Mouse (Mus musculus): ENCODE results near the gene Ifitm1. TPM values are rescaled to one million over a fixed set of nuclear protein-coding genes. Genes with fewer than 3 reads are reported as not detected.

Gene Ifitm1
- polyA plus RNA-seq (2021; fragmentation: Nextera tagmentation) = 6.8 and 8.0 TPM in 2 replicates
- long read RNA-seq, experiment 1, partial matches to known transcripts = 0 of 1 reads
- long read RNA-seq, experiment 1, other reads (novel, unspliced or antisense) = 0 of 1 reads
- long read RNA-seq, experiment 2, partial matches to known transcripts = 0 of 3 reads
- long read RNA-seq, experiment 2, other reads (novel, unspliced or antisense) = 0 of 3 reads

GRCm38 (mm10) chr7:140966921-140967320 is at the start of gene Ifitm1:
Gene Ifitm1 (plus strand): TSS chr7:140967221.

GRCm38 (mm10) chr7:140920418-140921029 is 46.5 kb upstream of the Ifitm1 start, which contains the start of gene Nlrp6:
Gene Nlrp6 (plus strand): TSS chr7:140920902.

GRCm38 (mm10) chr7:140941222-140942051 is 25.6 kb upstream of the Ifitm1 start, which contains the start of gene Pgghg:
Gene Pgghg (plus strand): TSS chr7:140941391.

GRCm38 (mm10) chr7:140949824-140950530 is 17.0 kb upstream of the Ifitm1 start, which contains the start of gene Ifitm5:
Gene Ifitm5 (minus strand): TSS chr7:140950291.

GRCm38 (mm10) chr7:140955758-140956555 is 11.1 kb upstream of the Ifitm1 start, which contains the start of the genes Gm45717 and Ifitm2:
Gene Gm45717 (minus strand): TSS chr7:140955937.
Gene Ifitm2 (minus strand): TSS chr7:140955987.

GRCm38 (mm10) chr7:141010593-141010992 is 43.6 kb downstream of the Ifitm1 start, which contains the start of gene Ifitm3:
Gene Ifitm3 (minus strand): TSS chr7:141010770.

GRCm38 (mm10) chr7:141017824-141018223 is 50.8 kb downstream of the Ifitm1 start, which contains the start of gene Ifitm6:
Gene Ifitm6 (minus strand): TSS chr7:141017924.

Other genes starting within 250 kb of the Ifitm1 start
- 0.67 and 1.3 TPM in 2 replicates for gene Cyp2e1, start 203.5 kb upstream of the Ifitm1 start, polyA plus RNA-seq (2021; fragmentation: Nextera tagmentation)
- gene Syce1, start 179.4 kb upstream of the Ifitm1 start, polyA plus RNA-seq (2021; fragmentation: Nextera tagmentation) = 0.13 TPM in 1 of 2 replicates, not detected in the other
- 12.4 and 16.1 TPM in 2 replicates for gene Zfp941, start 145.0 kb upstream of the Ifitm1 start, polyA plus RNA-seq (2021; fragmentation: Nextera tagmentation)
- gene Urah, start 132.2 kb upstream of the Ifitm1 start, polyA plus RNA-seq (2021; fragmentation: Nextera tagmentation) = 5.4 and 7.9 TPM in 2 replicates
- gene Scgb1c1, start 121.7 kb upstream of the Ifitm1 start, polyA plus RNA-seq (2021; fragmentation: Nextera tagmentation) = not detected in 2 replicates
- 0.09 TPM in 1 of 2 replicates, not detected in the other for gene Odf3, start 119.4 kb upstream of the Ifitm1 start, polyA plus RNA-seq (2021; fragmentation: Nextera tagmentation)
- gene Gm45785, start 110.9 kb upstream of the Ifitm1 start, polyA plus RNA-seq (2021; fragmentation: Nextera tagmentation) = 0.92 TPM in 1 of 2 replicates, not detected in the other
- 48.8 and 56.4 TPM in 2 replicates for gene Ric8a, start 110.3 kb upstream of the Ifitm1 start, polyA plus RNA-seq (2021; fragmentation: Nextera tagmentation)
- 76.3 and 90.2 TPM in 2 replicates for gene Bet1l, start 109.6 kb upstream of the Ifitm1 start, polyA plus RNA-seq (2021; fragmentation: Nextera tagmentation)
- gene Psmd13, start 85.3 kb upstream of the Ifitm1 start, polyA plus RNA-seq (2021; fragmentation: Nextera tagmentation) = 90.3 and 118 TPM in 2 replicates
- 125 and 147 TPM in 2 replicates for gene Sirt3, start 84.9 kb upstream of the Ifitm1 start, polyA plus RNA-seq (2021; fragmentation: Nextera tagmentation)
- 1.3 and 2.4 TPM in 2 replicates for gene Cox8b, start 66.8 kb upstream of the Ifitm1 start, polyA plus RNA-seq (2021; fragmentation: Nextera tagmentation)
- 0.38 and 0.43 TPM in 2 replicates for gene Nlrp6, start 46.3 kb upstream of the Ifitm1 start, polyA plus RNA-seq (2021; fragmentation: Nextera tagmentation)
- gene Pgghg, start 25.8 kb upstream of the Ifitm1 start, polyA plus RNA-seq (2021; fragmentation: Nextera tagmentation) = 2.2 and 2.3 TPM in 2 replicates
- gene Ifitm5, start 16.9 kb upstream of the Ifitm1 start, polyA plus RNA-seq (2021; fragmentation: Nextera tagmentation) = not detected in 2 replicates
- gene Gm45717, start 11.3 kb upstream of the Ifitm1 start, polyA plus RNA-seq (2021; fragmentation: Nextera tagmentation) = not detected in 2 replicates
- 41.1 and 49.4 TPM in 2 replicates for gene Ifitm2, start 11.2 kb upstream of the Ifitm1 start, polyA plus RNA-seq (2021; fragmentation: Nextera tagmentation)
- gene Ifitm3, start 43.5 kb downstream of the Ifitm1 start, polyA plus RNA-seq (2021; fragmentation: Nextera tagmentation) = 54.3 and 69.5 TPM in 2 replicates
- 0.44 and 1.1 TPM in 2 replicates for gene Ifitm6, start 50.7 kb downstream of the Ifitm1 start, polyA plus RNA-seq (2021; fragmentation: Nextera tagmentation)
- not detected in 2 replicates for gene Gm17387, start 61.9 kb downstream of the Ifitm1 start, polyA plus RNA-seq (2021; fragmentation: Nextera tagmentation)
- 19.2 and 19.7 TPM in 2 replicates for gene B4galnt4, start 93.9 kb downstream of the Ifitm1 start, polyA plus RNA-seq (2021; fragmentation: Nextera tagmentation)
- gene Pkp3, start 111.0 kb downstream of the Ifitm1 start, polyA plus RNA-seq (2021; fragmentation: Nextera tagmentation) = 0.23 TPM in 1 of 2 replicates, not detected in the other
- gene Sigirr, start 133.4 kb downstream of the Ifitm1 start, polyA plus RNA-seq (2021; fragmentation: Nextera tagmentation) = 2.1 TPM in 2 replicates
- not detected in 2 replicates for gene Ano9, start 150.6 kb downstream of the Ifitm1 start, polyA plus RNA-seq (2021; fragmentation: Nextera tagmentation)
- gene Ptdss2, start 155.2 kb downstream of the Ifitm1 start, polyA plus RNA-seq (2021; fragmentation: Nextera tagmentation) = 33.2 and 42.7 TPM in 2 replicates
- 51.2 and 65.7 TPM in 2 replicates for gene Rnh1, start 205.6 kb downstream of the Ifitm1 start, polyA plus RNA-seq (2021; fragmentation: Nextera tagmentation)
- gene Hras, start 226.8 kb downstream of the Ifitm1 start, polyA plus RNA-seq (2021; fragmentation: Nextera tagmentation) = 68.2 and 284 TPM in 2 replicates
- gene Lrrc56, start 226.9 kb downstream of the Ifitm1 start, polyA plus RNA-seq (2021; fragmentation: Nextera tagmentation) = 3.4 and 3.9 TPM in 2 replicates
- gene Lmntd2, start 246.9 kb downstream of the Ifitm1 start, polyA plus RNA-seq (2021; fragmentation: Nextera tagmentation) = not detected in 2 replicates
- gene Rassf7, start 248.6 kb downstream of the Ifitm1 start, polyA plus RNA-seq (2021; fragmentation: Nextera tagmentation) = 1.9 and 2.6 TPM in 2 replicates